Mouse (Mus musculus) brown adipose tissue, adult 24 weeks (tissue): ENCODE results near the gene Fam57b. TPM values are rescaled to one million over a fixed set of nuclear protein-coding genes. Genes with fewer than 3 reads are reported as not detected.

Experiments
- H3K27ac ChIP-seq: fragments of 200-500 bp; replicated peaks from 2 replicates; pipeline ENCODE4 v1.5.1; 2012; ENCODE audit warnings: low read depth, mild to moderate bottlenecking, low read length
- H3K4me1 ChIP-seq: fragments of 200-500 bp; 2 replicates; pipeline ENCODE4 v1.6.1; 2012; ENCODE audit warnings: low read length, mixed read lengths; ENCODE audit not compliant: control insufficient read depth, insufficient read depth, insufficient read length
- H3K4me3 ChIP-seq: fragments of 200-500 bp; 2 replicates; pipeline ENCODE4 v1.5.1; 2012; ENCODE audit warnings: low read depth, mild to moderate bottlenecking, low read length, moderate library complexity; ENCODE audit not compliant: insufficient read depth
- polyA plus RNA-seq: library from polyadenylated mRNA; stranded (reverse); fragments of >200 nt; gene quantifications from 2 replicates; pipeline ENCODE4 v1.2.4, GENCODE M21; 2012; ENCODE audit not compliant: missing spikeins, insufficient read depth, insufficient read length

Fam57b gene
- polyA plus RNA-seq, 1 experiment: 50.7 TPM

DNA sequence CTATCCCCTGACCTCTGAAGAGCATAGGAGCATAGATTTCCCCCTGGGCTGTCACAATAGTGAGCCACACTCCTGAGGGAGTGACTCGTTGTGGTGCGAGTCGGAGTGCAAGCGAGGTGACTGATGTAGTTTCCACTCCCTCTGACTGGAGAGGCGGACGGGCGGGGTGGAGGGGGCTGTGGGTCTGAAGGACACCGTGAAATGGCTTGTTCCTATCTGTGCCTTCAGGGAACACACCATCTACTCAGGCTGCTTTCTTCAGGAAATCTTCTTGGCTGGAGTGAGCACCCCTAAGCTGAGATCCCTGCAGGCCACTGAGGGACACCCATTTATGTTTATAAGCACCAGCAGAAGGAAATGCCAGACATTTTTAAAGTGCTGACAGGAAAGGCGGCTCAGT, 25.3 kb downstream of the Fam57b start:
- H3K27ac ChIP-seq: peak overlapping the region; percentile 84
- peak overlapping the region; percentile 15 for H3K4me3 ChIP-seq

DNA sequence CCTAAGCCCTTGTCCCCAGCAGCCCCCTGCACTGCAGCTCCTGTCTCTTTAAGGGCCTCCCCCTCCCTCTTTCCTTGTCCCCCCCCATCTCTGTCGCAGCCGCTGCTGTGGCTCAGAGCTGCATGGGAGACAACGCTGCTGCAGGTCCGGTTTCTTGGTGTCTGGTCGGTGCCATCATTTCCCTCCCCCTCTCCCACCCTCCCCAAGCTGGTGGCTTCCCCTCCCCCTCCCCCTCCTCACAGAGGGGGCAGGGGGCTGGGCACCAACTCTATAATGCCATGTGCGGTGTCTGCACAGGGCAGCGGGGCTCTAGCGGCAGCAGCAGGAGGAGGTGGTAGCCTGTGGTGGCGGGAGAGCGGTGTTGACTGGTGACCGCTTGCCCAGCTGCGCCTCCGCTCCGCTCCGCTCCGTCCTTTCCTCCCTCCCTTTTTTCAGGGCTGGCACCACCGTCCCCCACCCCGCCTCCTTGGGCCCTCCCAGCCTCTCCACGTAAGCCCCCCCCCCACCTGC, 25.8 kb downstream of the Fam57b start:
- Histone ChIP-seq H3K27ac (peak overlapping the region; percentile 68), H3K4me3 (peak overlapping the region; percentile 59), H3K4me1 (peaks cover 9% of the 10 kb centered on the region)

More for the DNA sequence above, 25.3 kb downstream of the Fam57b start:
- peaks cover 9% of the 10 kb centered on the region for H3K4me1 ChIP-seq

DNA sequence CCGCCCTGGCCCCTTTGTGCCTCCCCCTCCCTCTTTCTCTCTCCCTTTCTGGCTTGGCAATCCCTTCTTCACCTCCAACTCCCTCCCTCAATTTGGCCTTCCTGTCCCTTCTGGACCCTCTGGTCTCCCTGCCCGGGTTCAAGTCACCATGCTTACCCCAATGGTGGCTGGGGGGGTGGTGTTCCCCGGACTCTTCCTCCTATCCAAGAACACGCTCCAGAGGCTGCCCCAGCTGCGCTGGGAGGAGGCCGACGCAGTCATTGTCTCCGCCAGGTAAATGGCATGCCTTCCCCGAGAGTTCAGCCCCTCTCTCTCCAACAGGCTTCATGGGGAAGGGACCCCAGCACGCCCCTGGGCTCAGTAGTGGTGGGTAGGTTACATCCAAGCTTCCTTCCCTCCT, 26.5 kb downstream of the Fam57b start:
- H3K4me1 ChIP-seq: peaks cover 9% of the 10 kb centered on the region
- peak overlapping the region; percentile 25 for H3K4me3 ChIP-seq
- no peak overlapping the region; the same call in 1 of the 2 replicates for H3K27ac ChIP-seq

DNA sequence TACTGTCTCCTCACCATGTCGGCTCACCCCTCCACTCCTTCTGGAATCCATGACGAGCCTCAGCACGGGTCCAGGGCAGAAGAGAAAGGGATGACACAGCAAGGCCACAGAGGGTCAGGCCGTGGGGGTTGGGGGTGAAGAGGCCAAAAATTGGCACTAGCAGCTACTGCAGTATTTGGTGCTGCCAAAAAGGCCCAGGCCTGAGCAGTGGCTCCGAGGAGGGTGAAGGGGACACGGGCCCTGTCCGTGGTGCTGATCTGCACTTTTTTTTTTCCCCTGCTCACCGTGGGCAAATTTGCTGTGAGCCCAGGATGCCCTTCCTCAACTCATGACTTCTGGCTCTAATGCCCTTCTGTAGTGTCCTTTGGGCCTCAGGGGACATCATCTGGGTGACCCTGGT, 27.9 kb downstream of the Fam57b start:
- Histone ChIP-seq H3K4me3 (no peak overlapping the region), H3K27ac (no peak overlapping the region), H3K4me1 (peaks cover 9% of the 10 kb centered on the region)

DNA sequence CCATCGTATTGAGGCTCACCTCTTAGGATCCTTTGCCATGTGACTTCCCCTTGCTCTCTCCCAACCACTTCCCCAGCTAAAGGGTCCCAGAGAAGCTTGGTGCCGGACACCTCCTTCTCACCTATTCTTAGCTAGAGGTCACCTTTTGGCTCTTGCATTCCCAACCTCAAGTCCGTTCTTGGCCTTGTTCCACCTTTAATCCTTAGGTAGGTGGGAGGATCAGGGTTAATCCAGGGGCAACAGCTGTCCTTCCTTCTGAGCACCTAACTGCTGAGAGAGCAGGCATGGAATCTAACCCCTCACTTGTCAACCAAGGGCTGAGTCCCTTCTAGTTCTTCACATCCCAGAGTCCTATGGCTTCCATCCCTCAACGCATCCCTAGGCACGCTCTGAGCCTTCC, 28.5 kb downstream of the Fam57b start:
- Histone ChIP-seq H3K4me1 (peaks cover 9% of the 10 kb centered on the region), H3K27ac (no peak overlapping the region), H3K4me3 (no peak overlapping the region)

DNA sequence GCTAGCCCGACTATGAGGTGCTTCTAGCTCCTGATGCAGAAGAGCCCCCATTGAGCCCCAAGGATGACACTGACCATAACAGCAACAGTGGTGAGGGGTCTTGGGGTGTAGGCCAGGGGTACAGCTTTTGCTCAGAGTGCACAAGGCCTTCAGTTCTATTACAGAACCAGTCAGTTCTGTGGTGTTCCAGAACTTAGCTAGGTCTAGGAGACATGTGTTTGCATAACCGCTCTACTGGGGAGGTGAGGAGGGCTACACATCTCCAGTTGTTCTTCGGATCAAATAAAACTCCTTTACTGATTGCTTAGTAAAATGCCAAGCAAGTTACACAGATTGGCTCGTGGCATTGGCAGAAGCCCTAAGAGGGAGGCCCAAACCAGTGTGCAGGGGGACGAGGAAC, 34.1 kb downstream of the Fam57b start, which contains the start of gene 4930451I11Rik:
4930451I11Rik (minus strand) TSS at position 101 of the 400 bp plus-strand sequence.
- Histone ChIP-seq H3K27ac (no peak within 1 kb of the TSS), H3K4me1 (no peaks in the 10 kb centered on the region), H3K4me3 (peak within 1 kb of the TSS; percentile 44)

DNA sequence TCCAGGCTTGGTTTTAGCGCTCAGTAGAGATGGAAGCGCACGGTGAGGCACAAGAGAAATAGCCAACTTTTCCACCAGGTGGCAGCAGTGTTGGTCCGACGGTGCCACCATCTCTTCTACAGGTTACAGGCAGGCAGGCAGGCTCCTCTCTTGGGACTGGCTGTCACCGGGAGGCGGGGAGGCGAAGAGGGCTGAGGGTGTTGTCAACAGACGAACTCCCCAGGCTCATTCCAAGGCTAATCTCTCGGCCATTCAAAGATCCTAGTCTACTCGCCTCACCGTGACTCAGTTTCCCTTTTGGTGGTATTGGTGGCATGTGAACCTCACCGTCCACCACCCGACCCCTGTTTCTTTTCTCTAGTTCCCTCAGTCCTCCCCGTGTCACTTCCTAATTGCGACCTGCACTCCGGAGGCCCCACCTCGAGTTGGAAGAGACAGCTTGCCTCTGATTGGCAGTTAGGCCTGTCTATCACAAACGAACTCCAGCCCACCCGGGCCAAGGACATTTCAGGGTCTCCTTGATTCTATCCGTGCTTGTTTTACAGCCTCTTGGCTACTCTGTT, 34.6 kb downstream of the Fam57b start:
- H3K27ac ChIP-seq: no peak overlapping the region
- H3K4me3 ChIP-seq: peak overlapping the region; percentile 44
- no peaks in the 10 kb centered on the region for H3K4me1 ChIP-seq

DNA sequence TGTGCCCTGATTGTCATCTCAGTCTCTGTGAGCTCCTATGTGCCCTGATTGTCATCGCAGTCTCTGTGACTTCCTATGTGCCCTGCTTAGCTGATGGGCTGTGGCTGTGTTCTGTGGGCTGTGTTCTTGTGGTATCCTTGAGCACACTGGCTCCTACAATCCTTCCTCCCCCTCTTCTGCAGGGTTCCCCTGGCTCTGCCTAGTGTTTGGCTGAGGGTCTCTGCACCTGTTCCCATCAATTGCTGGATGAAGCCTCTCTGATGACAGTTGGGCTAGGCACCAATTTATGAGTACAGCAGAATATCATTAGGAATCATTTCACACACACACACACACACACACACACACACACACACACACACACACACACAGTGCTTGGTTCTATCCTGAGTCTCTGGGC, 35.8 kb downstream of the Fam57b start:
- Histone ChIP-seq H3K4me1 (no peaks in the 10 kb centered on the region), H3K4me3 (no peak overlapping the region), H3K27ac (no peak overlapping the region)

DNA sequence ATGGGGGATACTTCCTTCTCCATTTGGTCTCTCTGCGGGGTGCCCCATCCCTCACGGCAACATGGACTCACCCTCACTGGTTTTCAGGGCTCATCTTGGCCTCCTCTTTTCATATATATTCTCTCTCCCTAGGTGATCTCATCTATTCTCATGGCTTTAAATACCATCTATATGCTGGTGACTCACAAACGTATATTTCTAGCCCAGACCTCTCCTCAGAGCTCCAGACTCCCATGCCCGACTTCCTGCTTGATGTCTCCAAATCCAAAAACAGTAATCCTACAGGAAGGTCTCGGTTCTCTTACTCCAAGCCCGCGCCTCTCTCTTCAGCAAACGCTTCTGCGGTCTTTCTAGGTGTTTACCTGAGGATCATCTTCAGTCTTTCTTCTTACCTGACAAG, 45.8 kb downstream of the Fam57b start:
- Histone ChIP-seq H3K27ac (no peak overlapping the region), H3K4me3 (no peak overlapping the region), H3K4me1 (no peaks in the 10 kb centered on the region)

DNA sequence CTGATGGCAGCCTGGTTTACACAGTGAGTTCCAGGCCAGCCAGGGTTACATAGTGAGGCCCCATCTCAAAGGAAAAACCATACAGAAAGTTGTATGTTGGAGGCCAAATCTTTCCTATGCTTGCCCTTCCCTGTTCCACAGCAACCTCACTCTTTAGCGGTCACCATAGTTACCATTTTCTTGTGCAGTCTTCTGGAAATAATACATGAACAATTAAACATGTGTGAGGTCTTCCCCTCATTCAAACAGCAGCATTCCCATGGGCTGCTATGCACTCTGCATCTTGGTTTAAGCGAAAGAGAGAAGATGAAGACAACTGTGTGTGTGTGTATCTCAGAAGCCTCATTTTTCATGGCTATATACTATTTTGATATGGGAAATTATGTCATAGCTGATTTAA, 48.0 kb downstream of the Fam57b start:
- no peaks in the 10 kb centered on the region for H3K4me1 ChIP-seq
- no peak overlapping the region for H3K4me3 ChIP-seq
- H3K27ac ChIP-seq: no peak overlapping the region

DNA sequence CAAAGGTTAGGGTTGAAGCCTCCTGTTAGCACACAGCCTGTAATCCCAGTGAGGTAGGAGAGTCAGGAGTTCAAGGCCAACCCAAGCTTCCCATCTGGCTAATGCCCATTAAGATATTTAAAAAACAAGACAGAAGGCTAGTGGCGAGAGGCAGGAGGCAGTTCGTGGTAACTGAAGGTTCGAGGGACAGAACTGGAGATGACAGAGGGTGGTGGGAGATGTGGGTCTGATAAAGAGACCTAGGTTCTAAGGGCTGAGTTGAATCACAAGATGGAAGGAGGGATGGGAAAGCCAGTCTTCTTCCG, 49.6 kb downstream of the Fam57b start, which contains the start of gene Doc2a:
Doc2a (plus strand) TSS at position 301 of the 305 bp plus-strand sequence.
- peak within 1 kb of the TSS; percentile 32 for H3K4me3 ChIP-seq
- no peak within 1 kb of the TSS for H3K27ac ChIP-seq
- H3K4me1 ChIP-seq: no peaks in the 10 kb centered on the region

DNA sequence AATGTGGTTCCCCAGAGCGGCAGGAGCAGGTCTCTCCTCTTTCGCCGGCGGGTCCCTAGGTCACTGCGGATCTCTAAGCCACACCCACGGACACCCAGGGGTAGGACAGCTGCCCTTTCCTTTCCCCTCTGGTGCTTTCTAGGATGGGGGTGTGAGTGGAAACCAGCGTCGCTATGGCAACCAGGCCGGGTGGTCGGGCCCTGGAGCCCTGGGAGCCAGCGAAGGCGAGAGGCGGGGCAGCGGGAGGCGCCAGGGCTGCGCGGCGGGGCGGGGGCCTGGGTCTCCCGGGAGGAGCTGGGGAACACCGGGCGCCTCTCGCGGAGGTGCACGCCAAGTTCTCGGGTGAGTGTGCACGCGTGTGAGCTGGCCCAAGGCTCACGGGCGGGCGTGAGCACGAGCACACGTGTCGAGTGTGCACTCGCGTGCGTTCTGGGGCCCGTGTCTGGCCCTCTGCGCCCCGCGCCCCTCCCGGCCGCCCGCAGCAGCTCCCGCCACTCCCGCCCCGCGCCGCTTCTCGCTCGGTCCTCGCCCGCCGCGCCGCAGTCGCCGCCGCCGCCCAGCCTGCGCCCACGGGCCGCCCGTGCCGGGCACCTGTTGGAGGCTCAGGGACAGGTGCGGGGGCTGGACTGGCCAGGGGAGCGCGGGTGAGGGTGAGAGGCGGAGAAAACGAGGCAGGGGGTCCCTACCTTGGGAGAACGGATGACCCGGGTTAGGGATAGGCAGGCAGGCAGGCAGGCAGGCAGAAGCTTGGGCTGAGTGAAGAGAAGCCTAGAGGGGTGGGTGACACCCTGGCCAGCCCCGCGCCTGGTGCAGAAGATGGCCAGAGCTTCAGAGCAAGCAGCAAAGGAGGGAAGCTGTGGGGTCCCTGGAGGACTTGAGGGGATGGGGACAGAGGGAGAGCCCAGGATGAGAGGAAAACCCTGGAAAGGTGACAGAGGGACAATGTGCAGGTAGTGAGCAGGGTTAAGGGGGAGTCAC, 50.2 kb downstream of the Fam57b start:
- Histone ChIP-seq H3K27ac (no peak overlapping the region), H3K4me1 (no peaks in the 10 kb centered on the region), H3K4me3 (peak overlapping the region; percentile 32)

DNA sequence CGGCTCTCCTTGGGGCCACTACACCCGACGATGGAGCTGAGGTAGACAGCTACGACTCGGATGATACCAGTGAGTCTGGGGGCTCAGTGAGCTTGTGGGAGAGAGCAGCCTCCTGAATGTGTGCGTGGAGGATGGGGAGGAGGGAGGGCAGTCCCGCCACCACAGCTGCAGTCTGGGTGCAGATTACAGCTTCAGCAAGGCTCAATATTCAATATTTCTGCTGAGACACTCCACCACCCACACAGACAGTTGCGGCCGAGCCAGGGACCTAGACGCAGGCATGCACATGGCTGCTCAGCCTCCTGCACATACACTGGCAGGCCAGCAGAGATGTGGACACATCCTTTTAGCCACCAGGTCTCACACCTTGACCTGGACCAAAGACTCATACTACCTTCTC, 51.3 kb downstream of the Fam57b start:
- Histone ChIP-seq H3K4me1 (no peaks in the 10 kb centered on the region), H3K4me3 (no peak overlapping the region), H3K27ac (no peak overlapping the region)

DNA sequence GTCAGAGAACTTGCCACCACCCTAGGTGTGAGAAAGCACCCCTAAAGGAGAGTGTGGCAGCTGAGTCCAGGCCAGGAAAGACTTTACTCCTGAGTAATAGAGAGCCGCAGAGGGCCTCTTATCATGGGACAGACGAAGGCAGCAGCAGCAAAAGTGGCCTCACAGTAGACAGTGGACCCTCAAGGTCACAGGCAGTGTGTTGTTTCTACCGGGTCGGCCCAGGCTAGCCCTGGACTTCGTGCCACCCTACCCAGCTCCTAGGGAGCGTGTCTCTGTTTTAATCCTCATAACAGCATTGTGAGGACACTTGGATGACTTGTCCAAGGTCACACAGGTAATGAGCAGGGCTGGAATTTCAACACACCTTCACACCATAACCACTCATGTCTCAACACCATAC, 52.7 kb downstream of the Fam57b start:
- Histone ChIP-seq H3K4me3 (no peak overlapping the region), H3K4me1 (no peaks in the 10 kb centered on the region), H3K27ac (no peak overlapping the region)

DNA sequence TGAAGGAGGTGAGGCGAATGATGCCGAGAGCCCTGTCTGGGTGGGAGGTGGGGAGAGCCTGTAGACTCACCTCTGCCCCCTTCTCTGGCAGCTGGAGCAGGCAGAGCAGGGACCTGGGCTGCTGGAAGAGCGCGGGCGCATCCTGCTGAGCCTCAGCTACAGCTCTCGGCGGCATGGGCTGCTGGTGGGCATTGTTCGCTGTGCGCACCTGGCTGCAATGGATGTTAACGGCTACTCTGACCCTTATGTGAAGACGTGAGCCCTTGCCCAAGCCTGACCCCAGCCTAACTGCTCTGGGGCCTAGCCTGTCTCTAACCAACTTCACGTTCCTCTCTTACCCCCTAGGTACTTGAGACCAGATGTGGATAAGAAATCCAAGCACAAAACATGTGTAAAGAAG, 53.7 kb downstream of the Fam57b start:
- H3K4me1 ChIP-seq: no peaks in the 10 kb centered on the region
- H3K27ac ChIP-seq: no peak overlapping the region
- no peak overlapping the region for H3K4me3 ChIP-seq

DNA sequence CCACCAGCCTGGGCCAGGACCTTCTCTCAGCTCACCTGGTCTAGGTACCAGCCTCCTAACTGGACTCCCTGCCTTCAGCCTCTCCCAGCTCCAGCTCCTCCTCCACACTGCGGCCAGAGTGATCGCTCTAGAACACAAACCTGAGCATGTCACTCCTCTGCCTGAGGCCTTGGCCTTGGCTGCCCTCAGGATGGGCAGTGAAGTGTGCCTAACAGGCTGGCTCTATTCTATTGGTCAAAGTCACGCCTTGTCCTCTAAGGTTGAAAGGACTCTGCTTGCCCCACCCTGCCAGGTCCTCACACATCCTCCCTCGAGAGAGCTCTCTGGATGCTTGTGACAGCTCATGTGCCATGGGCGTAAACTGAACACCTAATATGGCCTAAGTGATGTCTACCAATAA, 56.0 kb downstream of the Fam57b start:
- H3K4me3 ChIP-seq: no peak overlapping the region
- no peak overlapping the region for H3K27ac ChIP-seq
- no peaks in the 10 kb centered on the region for H3K4me1 ChIP-seq
